Mouse (Mus musculus): ENCODE measurements around the gene Mark2.

Gene Mark2

DNA sequence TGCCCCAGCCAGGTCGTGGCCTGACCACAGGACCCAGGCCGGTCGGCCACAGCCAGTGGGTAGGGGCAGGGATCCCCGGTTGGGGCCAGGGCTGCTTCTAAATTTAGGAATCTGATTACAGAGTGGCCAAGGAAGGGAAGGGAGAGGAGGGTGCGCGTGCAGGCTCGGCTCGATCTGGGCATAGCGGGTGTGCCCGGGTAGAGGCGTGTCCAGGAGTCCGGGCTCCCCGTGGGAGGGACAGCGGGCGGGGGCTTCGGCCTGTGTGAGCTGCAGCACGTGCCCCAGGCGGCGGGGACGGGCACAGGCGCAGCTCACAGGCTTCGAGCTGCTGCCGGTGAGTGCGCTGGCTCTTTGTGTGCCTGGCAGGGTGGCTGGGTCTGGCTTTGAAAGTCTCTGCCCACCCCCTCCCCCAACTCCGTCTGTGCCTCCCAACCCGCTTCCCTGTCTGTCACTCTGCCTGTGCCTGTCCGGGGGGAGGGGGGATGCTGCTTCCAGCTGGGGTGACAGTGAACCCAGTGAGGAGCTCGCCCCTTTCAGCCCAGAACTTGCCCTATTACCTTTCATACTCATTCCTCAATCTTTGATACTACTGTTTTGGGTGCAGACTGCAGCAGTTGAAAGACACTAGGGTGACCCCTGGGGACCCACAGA, 74.4 kb downstream of the Mark2 start, which contains the start of gene Rcor2:
TSS of gene Rcor2 (plus strand) at position 235 of the 651 bp plus-strand sequence.
- DNase-seq (ENCODE audit: low read depth, low spot score), result peak; percentile 78

DNA sequence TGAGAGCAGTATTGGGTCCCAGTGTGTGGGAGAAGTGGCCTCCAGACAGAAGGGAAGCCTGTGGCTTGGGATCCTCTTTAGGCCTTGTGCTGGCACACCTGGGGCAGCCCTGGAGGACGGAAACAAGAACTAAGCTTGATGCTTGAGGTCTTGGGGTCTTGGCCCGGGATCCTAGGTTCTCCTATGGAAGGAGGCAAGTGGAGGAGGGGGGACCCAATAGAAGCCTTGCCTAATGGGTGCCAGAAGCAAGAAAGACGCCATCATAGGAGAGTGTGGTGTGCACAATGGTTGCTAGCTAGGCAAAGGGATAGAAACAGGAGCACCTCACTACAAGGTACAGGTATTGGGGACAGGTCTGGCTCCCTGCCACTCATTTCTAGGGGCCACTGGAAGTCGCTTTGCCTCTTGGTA, 75.2 kb downstream of the Mark2 start:
- DNase-seq (ENCODE audit: low read depth, low spot score), result no peak

DNA sequence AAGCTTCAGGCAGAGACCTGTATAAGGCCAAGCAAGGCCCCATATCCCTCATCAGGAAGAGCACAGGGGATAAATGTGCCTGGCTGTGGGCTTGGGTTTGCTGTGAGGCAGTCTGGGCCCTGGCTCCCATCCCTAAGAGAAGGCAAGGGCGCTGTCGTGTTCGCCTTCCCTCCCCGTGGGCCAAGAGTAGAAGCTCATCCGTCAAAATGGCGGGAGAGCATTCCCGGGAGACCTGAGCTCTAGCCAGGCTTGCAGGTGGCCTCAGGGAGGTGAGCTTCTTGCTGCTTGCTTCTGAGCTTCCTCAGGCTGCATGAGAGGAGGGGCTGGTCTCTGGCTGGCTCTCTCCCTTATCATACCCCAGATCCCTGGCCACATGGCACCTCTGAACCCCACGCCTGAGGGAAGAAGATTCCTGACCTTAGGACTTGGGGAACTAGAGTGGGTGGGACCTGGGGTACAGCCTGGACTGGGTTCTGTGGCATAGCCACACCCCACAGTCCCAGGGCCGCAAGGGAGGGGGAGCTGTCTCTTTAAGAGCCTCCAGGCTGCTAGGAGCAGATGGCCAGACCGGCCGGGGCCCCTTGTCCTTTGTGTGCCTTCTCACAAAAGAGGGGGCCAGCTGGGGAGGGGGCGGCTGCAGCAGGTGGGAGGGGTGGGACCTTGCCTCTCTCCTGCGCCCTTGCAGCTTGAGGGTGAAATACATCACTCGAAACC, 76.0 kb downstream of the Mark2 start:
- DNase-seq (ENCODE audit: low read depth, low spot score), result no peak

DNA sequence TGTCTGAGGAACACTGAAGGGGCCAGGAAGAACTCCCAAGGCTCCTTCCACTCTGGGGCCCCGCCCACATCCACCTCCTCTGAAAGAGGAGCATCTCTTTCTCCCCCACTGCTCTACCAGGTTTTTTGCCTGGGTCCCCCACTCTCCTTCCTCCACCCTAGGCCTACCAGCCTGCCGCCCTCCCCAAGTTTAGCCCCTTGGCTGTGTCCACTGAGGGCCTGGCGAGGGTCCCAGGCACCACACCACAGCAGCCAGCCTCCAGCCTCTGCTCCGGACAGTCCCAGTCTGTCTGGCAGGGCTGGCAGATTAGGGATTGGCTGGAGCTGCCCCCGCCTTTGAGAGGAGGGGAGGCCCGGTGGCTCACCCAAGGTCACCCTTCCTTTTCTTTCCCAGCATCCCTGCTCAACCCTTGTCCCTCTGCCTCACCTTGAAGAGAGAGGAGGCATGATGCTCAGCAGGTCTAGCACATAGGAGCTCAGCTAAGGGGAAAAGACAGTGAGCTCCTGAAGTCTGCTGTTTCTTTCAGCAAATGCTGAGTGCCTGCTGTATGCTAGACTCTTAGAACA, 76.8 kb downstream of the Mark2 start:
- DNase-seq (ENCODE audit: low read depth, low spot score), result peak; percentile 92

DNA sequence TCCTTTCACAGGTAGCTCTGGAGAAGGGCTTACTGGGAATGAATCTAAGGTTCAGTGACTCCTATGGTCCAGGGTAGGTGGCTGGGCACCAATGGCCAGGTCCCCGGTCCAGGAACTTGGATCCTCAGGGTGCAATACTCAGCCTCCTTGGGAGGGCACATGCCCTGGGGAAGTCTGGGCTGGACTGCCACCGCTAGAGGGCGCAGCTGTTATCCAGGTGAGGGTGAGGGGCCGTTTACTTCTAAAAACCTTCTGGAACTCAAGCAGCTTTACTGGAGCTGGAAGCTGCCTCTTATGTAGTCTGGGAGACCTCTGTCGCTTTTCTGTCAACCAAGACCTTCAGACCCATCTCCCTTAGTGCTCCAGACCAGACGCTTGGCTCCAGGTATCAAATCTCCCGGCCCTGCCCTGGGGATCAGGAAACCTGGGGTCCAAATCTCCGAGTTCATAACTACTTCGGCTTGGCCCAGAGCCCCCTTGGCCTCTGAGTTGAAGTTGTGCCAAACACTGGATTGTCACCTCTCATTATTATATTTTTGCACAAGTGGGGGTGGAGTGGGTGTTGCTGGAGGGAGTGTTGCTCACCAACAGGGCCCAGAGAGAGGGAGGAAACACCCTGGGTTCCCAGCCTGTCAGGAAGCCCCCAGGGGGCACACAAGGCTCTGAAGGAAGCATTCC, 77.4 kb downstream of the Mark2 start:
- peak; percentile 92 for DNase-seq (ENCODE audit: low read depth, low spot score)

DNA sequence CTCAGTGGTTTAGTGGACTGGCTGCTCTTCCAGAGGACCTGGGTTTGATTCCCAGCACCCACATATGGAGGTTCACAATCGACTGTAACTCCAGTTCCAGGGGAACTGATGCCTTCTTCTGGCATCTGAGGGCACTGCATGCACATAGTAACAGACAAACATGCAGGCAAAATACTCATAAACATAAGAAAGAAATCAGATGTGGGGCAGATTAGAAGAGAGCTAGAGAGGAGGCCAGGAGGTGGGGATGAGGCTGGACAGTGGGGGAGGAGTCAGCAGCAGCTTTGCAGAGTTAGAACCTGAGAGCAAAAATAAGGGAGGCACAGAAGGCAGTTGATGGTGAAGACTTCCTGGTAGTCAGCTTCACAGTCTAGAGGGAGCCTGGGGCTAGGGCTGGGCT, 79.1 kb downstream of the Mark2 start:
- peak; percentile 86 for DNase-seq (ENCODE audit: low read depth, low spot score)

DNA sequence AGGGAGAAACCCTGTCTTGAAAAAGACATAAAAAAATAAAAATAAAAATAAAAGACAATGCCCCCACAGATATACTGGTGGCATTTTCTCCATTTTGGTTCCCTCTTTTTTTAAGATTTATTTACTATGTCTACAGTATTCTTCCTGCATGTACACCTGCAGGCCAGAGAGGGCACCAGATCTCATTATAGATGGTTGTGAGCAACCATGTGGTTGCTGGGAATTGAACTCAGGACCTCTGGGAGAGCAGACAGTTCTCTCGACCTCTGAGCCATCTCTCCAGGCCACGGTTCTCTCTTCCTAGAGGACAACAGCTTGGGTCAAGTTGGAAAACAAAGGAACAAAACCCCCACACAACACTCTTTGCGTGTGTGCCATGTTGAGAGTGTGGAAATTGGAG, 79.7 kb downstream of the Mark2 start:
- peak; percentile 62 for DNase-seq (ENCODE audit: low read depth, low spot score)

DNA sequence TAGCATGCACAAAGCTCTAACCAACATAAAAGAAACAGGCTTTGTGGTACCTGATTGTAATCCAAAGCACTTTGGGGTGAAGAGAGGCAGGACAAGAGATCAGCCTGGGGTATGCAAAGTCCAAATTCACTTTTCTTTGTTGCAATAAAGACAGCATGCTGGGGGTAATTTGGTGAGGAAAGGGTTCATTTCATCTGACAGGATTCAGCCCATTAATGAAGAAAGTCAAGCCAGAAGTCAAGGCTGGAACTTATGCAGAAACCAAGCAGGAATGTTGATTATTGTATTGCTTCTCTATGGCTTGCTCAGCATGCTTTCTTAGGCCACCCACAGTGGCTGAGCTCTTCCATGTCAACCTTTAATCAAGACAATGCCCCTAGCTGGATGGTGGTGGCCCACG, 80.2 kb downstream of the Mark2 start:
- DNase-seq (ENCODE audit: low read depth, low spot score), result peak; percentile 98

DNA sequence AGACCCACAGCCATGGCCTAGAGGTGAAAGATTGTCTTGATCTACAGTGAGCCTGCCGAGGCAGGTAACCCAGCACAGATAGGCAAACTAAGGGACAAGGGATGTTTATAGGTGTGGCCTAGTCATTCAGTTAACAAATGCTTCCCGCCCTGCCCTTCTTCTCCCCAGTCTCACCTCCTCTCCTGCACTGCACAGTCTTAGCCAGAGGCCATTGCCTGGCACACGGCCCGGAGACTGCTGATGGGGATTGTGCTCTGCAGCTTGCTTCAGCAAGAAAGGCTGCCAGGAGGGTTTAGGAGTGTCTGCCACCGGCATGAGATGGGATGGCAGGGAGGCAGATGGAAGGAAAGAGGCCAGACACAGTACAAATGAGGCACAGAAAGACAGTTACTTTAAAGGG, 83.8 kb downstream of the Mark2 start:
- peak; percentile 62 for DNase-seq (ENCODE audit: low read depth, low spot score)

DNA sequence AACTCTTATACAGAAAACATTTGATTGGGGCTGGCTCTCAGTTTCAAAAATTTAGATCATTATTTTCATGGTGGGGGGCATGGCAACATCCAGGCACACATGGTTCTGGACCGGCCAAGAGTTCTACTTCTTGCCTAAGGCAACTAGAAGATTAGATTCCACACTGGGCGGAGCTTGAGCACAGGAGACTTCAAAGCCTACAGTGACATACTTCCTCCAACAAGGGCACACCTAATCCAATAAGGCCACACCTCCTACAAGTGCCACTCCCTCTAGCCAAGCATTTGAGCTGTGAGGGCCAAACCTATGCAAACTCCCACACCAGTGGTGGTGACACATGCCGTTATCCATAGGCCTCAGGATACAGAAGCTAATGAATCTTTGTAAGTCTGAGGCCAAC, 95.6 kb downstream of the Mark2 start:
- peak; percentile 94 for DNase-seq (ENCODE audit: low read depth, low spot score)

DNA sequence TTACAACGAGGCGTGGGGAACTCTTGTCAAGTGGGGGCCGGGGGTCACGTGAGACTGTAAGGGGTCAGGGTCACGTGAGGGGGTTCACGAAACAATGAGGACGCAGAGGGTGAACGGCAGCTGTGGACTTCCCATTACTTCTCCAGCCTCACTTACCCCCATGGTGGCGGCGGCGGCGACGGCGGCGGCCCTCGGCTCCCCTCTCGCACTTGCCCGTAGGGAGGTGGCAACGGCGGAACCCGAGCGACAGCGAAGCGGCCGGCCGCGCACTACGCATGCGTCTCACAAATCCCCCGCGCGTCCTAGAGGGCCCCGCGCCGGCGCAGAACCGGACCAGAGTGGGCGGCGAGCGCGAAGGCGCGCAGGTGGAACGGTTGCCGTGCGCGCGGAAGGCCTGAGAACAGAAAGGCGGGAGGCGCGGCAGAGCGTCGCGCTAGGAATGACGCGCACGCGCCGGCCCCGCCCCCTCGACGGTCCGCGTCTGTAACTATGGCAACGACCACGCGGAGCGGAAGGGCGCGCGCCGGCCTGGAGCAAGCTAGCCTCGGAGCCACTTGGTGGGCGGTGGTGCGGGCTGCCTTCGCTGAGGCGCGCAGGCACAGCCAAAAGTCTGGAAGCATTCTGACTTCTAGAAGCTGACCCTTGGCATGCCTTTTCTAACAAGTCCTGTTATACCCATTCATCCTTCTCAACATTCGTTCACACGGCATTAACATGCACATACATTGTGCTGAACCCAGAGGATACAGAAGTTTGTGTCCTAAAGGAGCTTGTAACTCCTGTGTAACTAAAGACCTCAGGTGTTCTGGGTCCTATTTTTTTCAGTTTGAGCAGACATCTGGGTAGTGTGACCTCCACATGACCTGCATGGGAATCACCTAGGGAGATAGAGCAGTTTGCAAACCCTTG, 100.6 kb downstream of the Mark2 start, which contains the start of gene Naa40:
TSS of gene Naa40 (minus strand) at position 402 of the 909 bp plus-strand sequence.
- DNase-seq (ENCODE audit: low read depth, low spot score), result peak; percentile 98

DNA sequence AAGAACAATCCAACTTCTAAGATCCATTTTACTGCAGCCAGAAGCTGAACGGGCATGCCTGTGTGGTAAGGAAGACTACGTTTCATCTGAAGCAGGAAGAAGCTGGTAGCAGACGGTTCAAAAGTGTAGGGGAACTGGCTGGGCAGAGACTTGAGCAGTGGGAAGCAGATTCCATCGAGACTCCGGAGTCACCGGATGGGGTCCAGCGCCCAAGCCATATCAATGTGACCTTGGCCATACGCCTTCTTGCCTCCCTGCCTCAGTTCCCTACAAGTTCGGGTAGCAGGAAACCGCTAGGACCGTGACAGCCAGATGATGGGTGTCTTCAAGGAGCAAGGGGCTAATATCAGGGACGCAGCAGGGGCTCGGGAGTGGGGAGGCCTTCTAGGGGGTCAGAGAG, 101.4 kb downstream of the Mark2 start:
- DNase-seq (ENCODE audit: low read depth, low spot score), result no peak

DNA sequence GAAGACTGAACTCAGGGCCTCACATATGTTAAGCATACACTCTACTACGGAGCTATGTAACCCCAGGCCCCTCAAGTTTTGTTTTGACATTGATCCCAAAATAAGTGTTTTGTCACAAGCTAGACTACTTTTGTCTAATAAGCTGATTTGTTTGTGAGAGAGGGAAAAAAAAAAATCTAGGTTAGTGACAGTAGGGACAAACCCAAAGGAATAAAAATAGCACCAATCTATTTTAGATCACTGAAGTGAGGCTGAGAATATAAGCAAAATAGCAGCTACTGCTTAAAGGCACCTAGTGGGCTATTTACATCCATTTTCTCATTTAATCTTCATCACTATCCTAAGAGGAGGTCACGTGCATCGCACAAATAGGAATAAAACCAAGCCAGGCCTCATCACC, 102.1 kb downstream of the Mark2 start:
- DNase-seq (ENCODE audit: low read depth, low spot score), result no peak

DNA sequence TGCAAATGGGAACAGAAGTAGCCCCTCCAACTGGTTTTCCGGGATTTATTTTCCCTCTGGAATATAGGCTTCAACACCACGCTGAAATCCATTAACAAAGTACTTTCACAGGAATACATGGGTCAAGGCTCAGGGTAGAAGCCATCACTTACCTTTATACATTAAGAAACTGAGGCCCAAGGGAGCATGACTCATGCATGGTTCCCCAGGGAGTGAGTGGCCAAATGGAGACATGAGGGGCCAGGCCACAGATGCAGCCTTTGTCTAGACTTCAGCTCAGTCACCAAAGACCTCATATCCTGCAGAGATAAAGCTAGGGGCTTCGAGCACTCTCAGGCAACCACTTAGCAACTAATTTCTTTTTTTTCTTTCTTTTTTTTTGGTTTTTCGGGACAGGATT, 104.9 kb downstream of the Mark2 start:
- no peak for DNase-seq (ENCODE audit: low read depth, low spot score)

DNA sequence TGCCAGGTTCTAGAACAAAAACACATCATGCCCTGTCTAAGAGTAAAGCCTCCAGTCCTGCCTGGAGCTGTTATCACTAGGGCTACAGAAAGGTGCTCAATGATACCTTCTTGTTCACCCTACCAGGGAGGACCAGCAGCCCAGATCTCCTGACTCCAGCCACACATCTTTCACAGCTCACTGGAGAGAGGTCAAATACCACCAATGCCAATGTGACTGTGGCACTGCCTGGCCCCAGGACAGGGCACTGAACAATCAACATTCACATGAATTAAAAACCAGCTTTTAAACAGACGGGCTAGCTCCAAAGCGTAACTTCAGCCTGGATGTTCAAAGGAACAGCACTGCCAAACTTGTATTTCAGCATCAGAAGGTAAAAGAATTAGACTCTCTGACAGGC, 105.6 kb downstream of the Mark2 start:
- no peak for DNase-seq (ENCODE audit: low read depth, low spot score)

DNA sequence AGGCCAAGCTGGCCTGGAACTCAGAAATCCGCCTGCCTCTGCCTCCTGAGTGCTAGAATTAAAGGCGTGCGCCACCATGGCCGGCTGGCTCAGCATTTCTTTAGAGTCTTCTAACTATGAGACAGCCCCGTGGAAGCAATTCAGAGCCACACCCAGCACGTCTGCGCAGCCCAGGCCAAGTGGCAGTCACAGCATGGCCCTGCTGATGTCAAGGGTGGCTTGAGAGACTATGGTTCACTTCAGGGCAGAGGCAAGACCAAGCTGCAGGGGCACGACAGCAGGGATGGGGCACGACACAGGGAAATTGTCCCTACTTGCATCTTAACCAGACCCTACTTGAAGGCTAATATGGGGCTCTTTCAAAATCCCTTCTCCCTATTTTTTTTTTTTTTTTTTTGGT, 106.2 kb downstream of the Mark2 start:
- DNase-seq (ENCODE audit: low read depth, low spot score), result peak; percentile 67

DNA sequence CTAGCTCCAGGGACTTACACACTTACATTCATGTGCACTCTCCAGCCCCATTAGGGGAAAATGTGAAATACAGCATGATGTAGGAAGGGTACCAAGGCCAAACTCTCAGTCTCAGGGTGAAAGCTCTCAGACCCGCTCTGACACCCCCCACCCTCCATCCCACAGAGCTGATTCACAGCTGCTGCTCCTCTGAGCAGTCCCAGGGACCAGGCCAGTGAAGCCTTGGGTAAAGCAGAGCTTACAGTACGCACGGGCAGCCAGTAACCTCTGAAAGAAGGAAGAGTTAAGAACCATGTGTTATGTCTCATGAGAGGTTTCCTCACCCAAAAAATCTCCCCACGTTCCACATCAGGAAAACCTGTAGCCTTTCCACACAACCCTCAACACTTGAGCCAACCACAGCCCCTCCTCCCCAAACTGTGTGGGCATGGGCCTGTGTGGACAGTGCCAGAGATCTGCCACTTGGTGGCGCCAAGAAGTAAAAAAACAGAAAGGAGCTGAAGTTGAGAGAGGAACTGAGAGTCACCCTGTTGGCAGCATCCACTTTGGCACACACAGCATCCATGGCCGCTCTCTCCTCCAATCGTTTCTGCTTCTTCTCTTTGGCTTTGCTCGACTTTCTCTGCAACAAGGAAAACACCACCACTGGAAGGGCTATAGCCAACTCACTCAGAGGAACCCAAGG, 107.0 kb downstream of the Mark2 start:
- DNase-seq (ENCODE audit: low read depth, low spot score), result peak; percentile 91

DNA sequence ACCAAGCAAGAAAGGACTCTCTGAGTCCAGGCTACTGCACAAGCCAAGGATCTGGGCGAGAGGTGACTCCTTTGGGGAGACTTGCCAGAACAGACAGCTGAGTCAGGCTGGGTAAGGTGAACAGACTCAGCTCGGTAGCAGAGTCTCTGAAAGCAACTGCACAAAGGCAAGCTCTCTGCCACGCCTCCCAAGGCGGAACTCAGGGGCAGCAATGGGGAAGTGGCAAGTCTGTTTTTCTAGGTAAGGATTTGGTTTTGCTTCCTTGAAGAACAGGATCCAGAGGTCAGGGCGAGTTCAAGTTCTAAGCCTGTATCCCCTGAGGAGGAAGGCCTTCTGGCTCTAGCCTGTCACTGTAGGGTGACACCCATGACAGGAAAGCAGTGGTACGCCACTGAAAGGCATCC, 115.1 kb downstream of the Mark2 start:
- DNase-seq (ENCODE audit: low read depth, low spot score), result peak; percentile 62

Measured in ZHBTc4 (cell line).